Mouse (Mus musculus): ENCODE data around the gene Fbxw11. TPM values are rescaled to one million over a fixed set of nuclear protein-coding genes. Genes with fewer than 3 reads are reported as not detected.

Gene Fbxw11
- polyA plus RNA-seq (2014; fragmentation: Illumina TruSeq; extraction: RNeasy Lipid Tissue Mini Kit (QIAGEN cat#74804); ENCODE audit: low read depth, low replicate concordance) = 32.1 TPM

GRCm38 (mm10) chr11:32642249-32642876, at the start of gene Fbxw11:
Gene Fbxw11 (plus strand): TSS chr11:32642724.

Other genes starting within 250 kb of the Fbxw11 start
- gene Ubtd2, start 187.4 kb upstream of the Fbxw11 start, polyA plus RNA-seq (2014; fragmentation: Illumina TruSeq; extraction: RNeasy Lipid Tissue Mini Kit (QIAGEN cat#74804); ENCODE audit: low read depth, low replicate concordance) = 0.69 TPM
- not detected for gene Efcab9, start 110.6 kb upstream of the Fbxw11 start, polyA plus RNA-seq (2014; fragmentation: Illumina TruSeq; extraction: RNeasy Lipid Tissue Mini Kit (QIAGEN cat#74804); ENCODE audit: low read depth, low replicate concordance)
- gene Stk10, start 109.4 kb upstream of the Fbxw11 start, polyA plus RNA-seq (2014; fragmentation: Illumina TruSeq; extraction: RNeasy Lipid Tissue Mini Kit (QIAGEN cat#74804); ENCODE audit: low read depth, low replicate concordance) = 0.42 TPM
- not detected for gene Smim23, start 181.9 kb downstream of the Fbxw11 start, polyA plus RNA-seq (2014; fragmentation: Illumina TruSeq; extraction: RNeasy Lipid Tissue Mini Kit (QIAGEN cat#74804); ENCODE audit: low read depth, low replicate concordance)